Mouse (Mus musculus): ENCODE data around the gene Vmac.

Vmac gene

DNA sequence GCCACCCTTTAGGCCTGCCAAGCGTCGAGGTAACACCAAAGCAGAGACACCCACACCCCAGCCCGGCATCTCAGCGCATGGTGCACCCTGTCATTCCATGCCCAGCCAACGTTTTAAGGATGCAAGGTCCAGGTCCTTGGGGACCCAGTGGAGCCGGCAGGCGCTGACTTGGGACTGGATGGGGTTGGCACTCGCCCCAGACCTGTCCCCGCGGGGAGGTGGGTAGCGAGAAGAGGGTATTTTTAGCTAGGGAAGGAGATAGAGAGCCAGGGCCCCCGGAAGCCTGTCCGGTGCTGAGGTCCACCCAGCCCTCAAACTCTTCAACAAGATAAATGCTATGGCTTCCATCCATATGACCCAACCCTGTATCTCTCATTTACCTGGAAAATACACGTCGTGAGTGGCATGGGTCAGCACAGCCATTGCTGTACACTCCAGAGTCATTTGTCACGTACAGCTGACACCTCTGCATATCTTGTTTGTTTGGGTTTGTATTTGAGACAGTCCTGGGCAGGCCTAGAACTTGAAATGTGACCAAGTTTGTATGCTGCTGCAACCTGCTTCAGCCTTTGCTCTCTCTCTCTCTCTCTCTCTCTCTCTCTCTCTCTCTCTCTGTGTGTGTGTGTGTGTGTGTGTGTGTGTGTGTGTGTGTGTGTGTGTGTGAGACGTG lies 22.4 kb upstream of the Vmac start:
- no peak for DNase-seq (ENCODE audit: low spot score in 2 of 2)

- DNase-seq (ENCODE audit: low spot score in 2 of 2), result no peak
Measured at GRCm38 (mm10) chr17:56738221-56738620, 20.4 kb upstream of the Vmac start.

- DNase-seq (ENCODE audit: low spot score in 2 of 2), result no peak
Measured at GRCm38 (mm10) chr17:56736534-56736933, 18.7 kb upstream of the Vmac start.

GRCm38 (mm10) chr17:56729656-56730055 lies 11.8 kb upstream of the Vmac start:
- no peak for DNase-seq (ENCODE audit: low spot score in 2 of 2)

- no peak for DNase-seq (ENCODE audit: low spot score in 2 of 2)
Measured at GRCm38 (mm10) chr17:56729151-56729550, 11.3 kb upstream of the Vmac start.

- DNase-seq (ENCODE audit: low spot score in 2 of 2), result no peak
Measured at GRCm38 (mm10) chr17:56728117-56728516, 10.3 kb upstream of the Vmac start.

DNA sequence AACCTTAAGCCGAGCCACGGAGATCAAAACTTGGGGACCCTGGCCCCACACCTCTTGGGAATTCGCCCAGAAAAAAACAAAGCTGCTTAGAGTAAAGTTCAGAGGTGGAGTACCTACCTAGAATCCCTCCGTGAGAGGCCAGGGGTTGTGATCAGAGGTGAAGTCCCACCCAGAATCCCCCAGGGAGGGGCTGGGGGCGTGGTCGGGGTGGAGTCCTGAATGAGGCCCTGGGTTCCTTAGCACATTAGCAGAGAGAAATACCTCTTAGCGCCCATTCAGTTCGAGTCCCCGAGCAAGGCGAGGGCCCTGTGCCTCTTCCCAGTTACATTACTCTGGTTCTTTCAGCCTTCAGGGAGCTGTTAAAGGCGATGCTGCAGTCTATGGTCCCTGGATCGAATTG lies 9.8 kb upstream of the Vmac start:
- no peak for DNase-seq (ENCODE audit: low spot score in 2 of 2)

DNA sequence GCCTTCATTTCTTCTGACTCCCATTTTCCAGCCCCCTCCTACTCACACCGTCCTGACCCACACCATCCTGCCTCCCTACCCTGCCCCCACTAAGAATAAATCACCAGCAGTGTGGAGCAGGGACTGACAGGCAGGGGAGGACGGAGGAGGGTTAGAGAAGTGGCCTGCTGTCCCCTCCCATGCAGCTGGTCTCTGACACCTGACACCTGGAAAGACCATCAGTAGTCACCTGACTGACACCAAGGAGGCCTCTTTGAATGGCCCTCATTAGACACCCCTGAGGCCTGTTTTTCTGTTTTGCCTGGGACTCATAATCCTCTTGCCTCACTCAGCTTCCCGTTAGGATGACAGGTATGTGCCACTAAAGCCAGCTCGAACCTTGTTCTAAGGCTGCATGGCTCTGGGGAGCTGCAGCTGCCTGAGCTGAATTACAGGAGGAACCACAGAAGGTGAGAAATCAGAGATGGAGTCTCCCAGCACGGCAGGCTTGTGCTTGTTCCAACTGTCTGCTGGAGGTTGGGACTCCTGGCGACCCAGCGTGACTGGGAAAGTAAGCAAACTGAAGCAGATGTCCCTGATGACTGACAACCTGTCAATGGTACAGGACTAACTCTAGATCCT lies 9.3 kb upstream of the Vmac start:
- no peak for DNase-seq (ENCODE audit: low spot score in 2 of 2)

- DNase-seq (ENCODE audit: low spot score in 2 of 2), result no peak
Measured at GRCm38 (mm10) chr17:56723419-56724161, 5.8 kb upstream of the Vmac start.

- no peak for DNase-seq (ENCODE audit: low spot score in 2 of 2)
Measured at GRCm38 (mm10) chr17:56722441-56722840, 4.6 kb upstream of the Vmac start.

- peak; percentile 94 to 99 for DNase-seq (ENCODE audit: low spot score in 2 of 2)
Measured at GRCm38 (mm10) chr17:56716655-56717362, 1.0 kb downstream of the Vmac start.

- DNase-seq (ENCODE audit: low spot score in 2 of 2), result no peak
Measured at GRCm38 (mm10) chr17:56715914-56716654, 1.7 kb downstream of the Vmac start.

- no peak for DNase-seq (ENCODE audit: low spot score in 2 of 2)
Measured at GRCm38 (mm10) chr17:56715360-56715759, 2.5 kb downstream of the Vmac start.

DNA sequence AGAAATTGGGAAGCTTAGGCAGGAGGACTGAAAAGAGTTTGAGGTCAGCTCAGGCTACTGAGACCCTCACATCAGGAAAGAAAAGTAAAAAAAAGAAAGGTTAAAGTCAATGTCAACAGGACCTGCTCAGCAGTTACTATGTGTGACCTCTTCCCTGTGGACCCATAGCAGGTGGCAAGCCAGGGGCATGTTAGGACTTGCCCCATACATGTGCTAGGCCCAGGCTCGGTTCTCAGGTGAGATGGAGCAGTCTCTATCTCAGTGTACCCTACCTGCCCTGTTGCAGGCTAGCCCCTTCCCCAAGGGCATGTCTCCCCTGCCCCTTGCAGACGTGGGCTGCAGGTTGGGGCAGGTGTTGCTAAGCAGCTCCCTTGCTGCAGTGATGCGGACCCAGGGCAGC lies 8.1 kb downstream of the Vmac start:
- DNase-seq (ENCODE audit: low spot score in 2 of 2), result no peak

GRCm38 (mm10) chr17:56708692-56709091 lies 9.1 kb downstream of the Vmac start:
- no peak for DNase-seq (ENCODE audit: low spot score in 2 of 2)

- DNase-seq (ENCODE audit: low spot score in 2 of 2), result no peak
Measured at GRCm38 (mm10) chr17:56706515-56706914, 11.3 kb downstream of the Vmac start.

- DNase-seq (ENCODE audit: low spot score in 2 of 2), result no peak
Measured at GRCm38 (mm10) chr17:56703038-56703437, 14.8 kb downstream of the Vmac start.

GRCm38 (mm10) chr17:56700451-56700850 lies 17.4 kb downstream of the Vmac start:
- no peak for DNase-seq (ENCODE audit: low spot score in 2 of 2)

GRCm38 (mm10) chr17:56693851-56694310 lies 23.9 kb downstream of the Vmac start:
- DNase-seq (ENCODE audit: low spot score in 2 of 2), result peak; percentile 57 to 75

GRCm38 (mm10) chr17:56693395-56693794 lies 24.4 kb downstream of the Vmac start:
- DNase-seq (ENCODE audit: low spot score in 2 of 2), result peak in 1 of 2 experiments; percentile 21

DNA sequence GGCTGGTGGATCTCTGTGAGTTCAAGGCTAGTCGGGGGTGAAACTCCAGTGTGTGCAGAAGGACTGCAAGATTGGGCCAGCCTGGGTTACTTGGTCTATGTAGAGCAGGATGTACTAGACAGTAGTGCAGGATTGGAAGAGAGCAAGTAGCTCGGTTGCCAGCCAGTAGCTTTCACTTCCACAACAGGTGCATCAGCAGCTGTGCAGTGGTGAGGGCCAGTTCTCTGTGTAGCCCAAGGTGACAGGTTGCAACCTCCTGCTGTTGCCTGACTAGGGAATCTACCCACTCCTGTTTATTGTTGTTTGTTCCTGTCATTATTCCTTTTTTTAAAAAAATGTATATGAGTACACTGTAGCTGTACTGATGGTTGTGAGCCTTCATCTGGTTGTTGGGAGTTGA lies 29.1 kb downstream of the Vmac start:
- DNase-seq (ENCODE audit: low spot score in 2 of 2), result no peak
